Mouse (Mus musculus) C2C12 (cell line): Measurements from ENCODE around the gene Psmd13.

Experiments used
- CTCF ChIP-seq: IDR thresholded peaks from one replicate; pipeline ENCODE4 v1.5.1; 2011; ENCODE audit not compliant: control insufficient read depth, insufficient read depth, insufficient read length
- FOSL1 ChIP-seq: IDR thresholded peaks from one replicate; pipeline ENCODE4 v1.8.0; 2011; ENCODE audit warnings: mild to moderate bottlenecking, low read length; ENCODE audit not compliant: poor library complexity, insufficient read depth, severe bottlenecking
- MAX ChIP-seq: IDR thresholded peaks from one replicate; pipeline ENCODE4 v1.6.1; 2011; ENCODE audit warnings: mild to moderate bottlenecking, control low read depth
- MYOD1 ChIP-seq: IDR thresholded peaks from one replicate; pipeline ENCODE4 v1.6.1; 2011; ENCODE audit warnings: low read depth; ENCODE audit not compliant: control insufficient read depth, insufficient read length
- MYOG ChIP-seq: IDR thresholded peaks from one replicate; pipeline ENCODE4 v1.6.1; 2011; ENCODE audit not compliant: control insufficient read depth, insufficient read length; ENCODE audit errors: extremely low read depth
- USF1 ChIP-seq: IDR thresholded peaks from one replicate; pipeline ENCODE4 v1.6.1; 2011; ENCODE audit warnings: low read depth, mild to moderate bottlenecking, control low read depth, moderate library complexity

- TF ChIP-seq USF1, result no peak
- TF ChIP-seq CTCF, result no peak
- TF ChIP-seq MAX, result no peak
- TF ChIP-seq MYOG, result no peak
- no peak for TF ChIP-seq FOSL1
- TF ChIP-seq MYOD1, result no peak
Observed at GRCm38 (mm10) chr7:140856785-140857549, 24.8 kb upstream of the Psmd13 start, which contains the start of gene Ric8a.
